Mouse (Mus musculus) layer of hippocampus, postnatal 10 days (tissue): Measurements from ENCODE around the gene Prkci. TPM values are rescaled to one million over a fixed set of nuclear protein-coding genes. Genes with fewer than 3 reads are reported as not detected.

Experiments used
- DNase-seq, 2 experiments: peaks; one replicate each; pipeline ENCODE4 v3.0.0; 2021; ENCODE audit warnings: low spot score in 2 of 2
- total RNA-seq, 2 experiments: library from RNA; stranded (reverse); gene quantifications; 2 replicates each; pipeline ENCODE4 v1.2.3; 2021

Gene Prkci
- total RNA-seq, 2 experiments from 2014 or later, result 59.0 to 64.7 TPM

GRCm38 (mm10) chr3:30993066-30993573 is 2.4 kb upstream of the Prkci start:
- no peak for DNase-seq

GRCm38 (mm10) chr3:30994859-30995258 is 688 bp upstream of the Prkci start:
- DNase-seq, result no peak

- no peak for DNase-seq
Measured at GRCm38 (mm10) chr3:30995899-30996687, 546 bp downstream of the Prkci start.

GRCm38 (mm10) chr3:30996688-30997014 is 1.1 kb downstream of the Prkci start:
- no peak for DNase-seq

GRCm38 (mm10) chr3:30999401-31000017 is 4.0 kb downstream of the Prkci start:
- DNase-seq, result no peak

GRCm38 (mm10) chr3:31000018-31000407 is 4.5 kb downstream of the Prkci start:
- DNase-seq, result no peak

GRCm38 (mm10) chr3:31001048-31001676 is 5.6 kb downstream of the Prkci start:
- no peak for DNase-seq

- no peak for DNase-seq
Measured at GRCm38 (mm10) chr3:31004320-31005209, 9.0 kb downstream of the Prkci start.

- DNase-seq, result no peak
Measured at GRCm38 (mm10) chr3:31014374-31014773, 18.8 kb downstream of the Prkci start.

- DNase-seq, result no peak
Measured at GRCm38 (mm10) chr3:31015682-31016443, 20.3 kb downstream of the Prkci start.

GRCm38 (mm10) chr3:31016594-31017196 is 21.1 kb downstream of the Prkci start:
- DNase-seq, result no peak

- no peak for DNase-seq
Measured at GRCm38 (mm10) chr3:31017652-31018051, 22.1 kb downstream of the Prkci start.

GRCm38 (mm10) chr3:31019287-31019686 is 23.7 kb downstream of the Prkci start:
- DNase-seq, result no peak

- DNase-seq, result no peak
Measured at GRCm38 (mm10) chr3:31019793-31020447, 24.4 kb downstream of the Prkci start.

GRCm38 (mm10) chr3:31020656-31021055 is 25.1 kb downstream of the Prkci start:
- no peak for DNase-seq

GRCm38 (mm10) chr3:31022895-31023436 is 27.4 kb downstream of the Prkci start:
- no peak for DNase-seq

GRCm38 (mm10) chr3:31027718-31028117 is 32.2 kb downstream of the Prkci start:
- no peak for DNase-seq

GRCm38 (mm10) chr3:31031621-31032020 is 36.1 kb downstream of the Prkci start:
- DNase-seq, result no peak

GRCm38 (mm10) chr3:31033644-31034043 is 38.1 kb downstream of the Prkci start:
- DNase-seq, result no peak
